Mouse (Mus musculus) MEL (cell line): Measurements from ENCODE around the gene Pon3. TPM values are rescaled to one million over a fixed set of nuclear protein-coding genes. Genes with fewer than 3 reads are reported as not detected.
A peak's percentile ranks its signal among the peaks of the same experiment; 100 is the strongest.

Experiments used
- DNase-seq: peaks from one replicate; pipeline ENCODE4 v3.0.0; 2011; ENCODE audit warnings: low read depth, low spot score
- H3K27ac ChIP-seq: 2 replicates; pipeline ENCODE4 v1.5.1; 2012; ENCODE audit warnings: low read depth, mild to moderate bottlenecking, control low read depth, low read length, moderate library complexity; ENCODE audit not compliant: control insufficient read depth
- H3K27me3 ChIP-seq, 2 experiments: fragments of 150-350 bp in 1 of 2; sonication (generic) in 1 of 2; 2 replicates each; pipeline ENCODE4 v1.6.1; 2012; ENCODE audit warnings: low read length in 2 of 2, mild to moderate bottlenecking in 2 of 2, improper control_type of control experiment in 1 of 2, moderate library complexity in 1 of 2; ENCODE audit not compliant: insufficient read depth in 2 of 2, control insufficient read depth in 1 of 2
- H3K36me3 ChIP-seq, 2 experiments: 2 replicates each; pipeline ENCODE4 v1.6.1; 2012 to 2014; ENCODE audit warnings: low read length in 2 of 2, improper control_type of control experiment in 1 of 2, inconsistent platforms in 1 of 2, mild to moderate bottlenecking in 1 of 2; ENCODE audit not compliant: insufficient read depth in 2 of 2, control insufficient read depth in 1 of 2
- H3K4me1 ChIP-seq, 2 experiments: fragments of 150-350 bp in 1 of 2; sonication (generic) in 1 of 2; 2 replicates each; pipeline ENCODE4 v1.6.1; 2012; ENCODE audit warnings: low read length in 2 of 2, improper control_type of control experiment in 1 of 2, mild to moderate bottlenecking in 1 of 2; ENCODE audit not compliant: insufficient read depth in 2 of 2, control insufficient read depth in 1 of 2
- H3K4me3 ChIP-seq, 2 experiments: fragments of 150-350 bp in 1 of 2; sonication (generic) in 1 of 2; 2 replicates each; pipeline ENCODE4 v1.5.1; 2012; ENCODE audit warnings: low read depth in 2 of 2, low read length in 2 of 2, mild to moderate bottlenecking in 2 of 2, moderate library complexity in 2 of 2, control low read depth in 1 of 2, improper control_type of control experiment in 1 of 2; ENCODE audit not compliant: control insufficient read depth in 1 of 2, insufficient read depth in 1 of 2
- H3K79me2 ChIP-seq: 2 replicates; pipeline ENCODE4 v1.6.1; 2012; ENCODE audit warnings: mild to moderate bottlenecking, low read length, moderate library complexity; ENCODE audit not compliant: control insufficient read depth, poor library complexity, insufficient read depth
- H3K9ac ChIP-seq: 2 replicates; pipeline ENCODE4 v1.6.1; 2012; ENCODE audit warnings: low read depth, mild to moderate bottlenecking, control low read depth, low read length, moderate library complexity; ENCODE audit not compliant: control insufficient read depth, poor library complexity, severe bottlenecking
- H3K9me3 ChIP-seq: fragments of 150-350 bp; sonication (generic); replicated peaks from 2 replicates; pipeline ENCODE4 v1.6.1; 2012; ENCODE audit warnings: mild to moderate bottlenecking, low read length, improper control_type of control experiment, moderate library complexity; ENCODE audit not compliant: insufficient read depth
- CHD2 ChIP-seq: IDR thresholded peaks from 2 replicates; pipeline ENCODE4 v1.6.1; 2011; ENCODE audit warnings: low read length, improper control_type of control experiment
- ELF1 ChIP-seq: IDR thresholded peaks from 2 replicates; pipeline ENCODE4 v1.6.1; 2014; ENCODE audit warnings: low read depth, mild to moderate bottlenecking, inconsistent platforms, low read length, improper control_type of control experiment, moderate library complexity
- KAT2A ChIP-seq: conservative IDR thresholded peaks from 2 replicates; pipeline ENCODE4 v1.6.1; 2012; ENCODE audit warnings: low read depth, low read length, improper control_type of control experiment, inconsistent platforms
- MAZ ChIP-seq: IDR thresholded peaks from 2 replicates; pipeline ENCODE4 v1.6.1; 2012; ENCODE audit warnings: low read depth, mild to moderate bottlenecking, inconsistent platforms, low read length, improper control_type of control experiment
- MXI1 ChIP-seq: IDR thresholded peaks from 2 replicates; pipeline ENCODE4 v1.6.1; 2011; ENCODE audit warnings: mild to moderate bottlenecking, low read depth, low read length, improper control_type of control experiment
- NELFE ChIP-seq: IDR thresholded peaks from 2 replicates; pipeline ENCODE4 v1.6.1; 2011; ENCODE audit warnings: low read depth, low read length, improper control_type of control experiment
- POLR2A ChIP-seq, 2 experiments: IDR thresholded peaks; 2 replicates each; pipeline ENCODE4 v1.6.1; 2011 to 2012; ENCODE audit warnings: low read length in 2 of 2, mild to moderate bottlenecking in 2 of 2, control low read depth in 1 of 2, improper control_type of control experiment in 1 of 2, low read depth in 1 of 2, moderate library complexity in 1 of 2; ENCODE audit not compliant: control insufficient read depth in 1 of 2, insufficient read depth in 1 of 2, poor library complexity in 1 of 2
- POLR2AphosphoS2 ChIP-seq: IDR thresholded peaks from 2 replicates; pipeline ENCODE4 v1.6.1; 2011; ENCODE audit warnings: low read length, improper control_type of control experiment
- RCOR1 ChIP-seq: IDR thresholded peaks from 2 replicates; pipeline ENCODE4 v1.6.1; 2012; ENCODE audit warnings: low read depth, mild to moderate bottlenecking, inconsistent platforms, low read length, improper control_type of control experiment
- SMC3 ChIP-seq: IDR thresholded peaks from 2 replicates; pipeline ENCODE4 v1.6.1; 2011; ENCODE audit warnings: low read depth, low read length, improper control_type of control experiment
- TAL1 ChIP-seq: IDR thresholded peaks from 2 replicates; pipeline ENCODE4 v1.6.1; 2012; ENCODE audit warnings: mild to moderate bottlenecking, inconsistent platforms, low read length, moderate library complexity, mixed read lengths
- TCF12 ChIP-seq: IDR thresholded peaks from 2 replicates; pipeline ENCODE4 v1.6.1; 2014; ENCODE audit warnings: low read depth, mild to moderate bottlenecking, inconsistent platforms, low read length, improper control_type of control experiment, moderate library complexity
- ZC3H11A ChIP-seq: IDR thresholded peaks from 2 replicates; pipeline ENCODE4 v1.6.1; 2012; ENCODE audit warnings: low read depth, mild to moderate bottlenecking, inconsistent platforms, low read length, improper control_type of control experiment
- ZKSCAN1 ChIP-seq: IDR thresholded peaks from 2 replicates; pipeline ENCODE4 v1.6.1; 2012; ENCODE audit warnings: low read depth, mild to moderate bottlenecking, inconsistent platforms, low read length, improper control_type of control experiment, moderate library complexity
- polyA plus RNA-seq, 2 experiments: library from polyadenylated mRNA; stranded (reverse) in 1 of 2; unstranded in 1 of 2; fragments of >175 nt in 1 of 2; fragments of >200 nt in 1 of 2; gene quantifications; 2 replicates each; pipeline versions ENCODE4 v1.2.1 to v1.2.4; 2012; ENCODE audit warnings: low replicate concordance in 2 of 2, low read depth in 1 of 2; ENCODE audit not compliant: insufficient read length in 2 of 2, insufficient read depth in 1 of 2, missing spikeins in 1 of 2
- total RNA-seq: library from RNA; depleted of rRNA; stranded (reverse); fragments of 300-350 nt; gene quantifications from 2 replicates; pipeline ENCODE4 v1.2.3, GENCODE M21; 2012; rRNA removed

Pon3 gene
- 2.9 and 3.1 TPM in 2 replicates for total RNA-seq
- 1 to 10 TPM in 1 of 2 experiments, not detected in 1; 5.9 TPM for polyA plus RNA-seq

DNA sequence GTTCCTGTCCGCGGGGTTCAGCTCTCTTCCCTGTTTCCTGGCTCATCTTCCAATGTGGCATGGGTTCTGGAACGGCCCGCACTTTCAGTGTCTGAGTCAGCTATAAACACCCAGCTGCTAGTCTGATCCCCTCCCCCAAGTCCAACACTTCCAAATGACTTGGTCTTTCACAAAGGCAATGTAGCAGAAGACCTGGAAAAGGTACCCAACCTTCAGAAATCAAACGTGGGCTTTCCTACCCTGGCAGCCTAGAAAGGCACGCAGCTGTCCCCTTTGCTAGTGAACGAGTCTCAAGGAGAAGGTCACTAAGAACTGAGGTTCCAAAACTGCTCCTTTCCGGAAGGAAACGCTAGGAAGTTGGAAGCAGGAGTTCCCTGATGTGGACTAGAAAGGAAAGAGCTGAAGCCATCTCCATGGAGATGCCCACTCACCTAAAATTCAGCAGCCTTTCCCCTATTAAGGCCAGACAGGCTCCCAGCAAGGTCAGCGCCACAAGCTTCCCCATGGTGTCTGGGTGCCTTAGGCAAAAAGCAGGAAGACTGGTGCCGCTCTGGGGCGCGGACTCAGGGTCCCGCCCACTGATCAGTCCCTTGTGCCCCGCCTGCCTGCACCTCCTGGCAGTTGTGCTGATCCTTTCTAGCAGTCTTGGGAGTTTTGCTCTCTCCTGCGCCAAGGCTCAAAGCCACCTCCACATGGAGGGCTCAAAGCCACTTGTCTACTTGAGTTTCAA, at the start of gene Pon3:
TSS of gene Pon3 (minus strand) at position 565 of the 730 bp plus-strand sequence.
- Histone ChIP-seq H3K9me3 (no peaks in the 10 kb centered on the region), H3K4me1 (peaks cover 2 to 11% of the 10 kb centered on the region in 2 experiments), H3K27ac (no peak within 1 kb of the TSS), H3K4me3 (peak within 1 kb of the TSS; percentile 67 to 76), H3K27me3 (no peaks in the 10 kb centered on the region), H3K9ac (peak within 1 kb of the TSS; percentile 55), H3K79me2 (no peaks in the 10 kb centered on the region), H3K36me3 (peaks cover 0 to 10% of the 10 kb centered on the region in 2 experiments; a peak in 2 of 4 replicates)
- peak; percentile 77 for DNase-seq
- peak; percentile 48; the same call in 1 of the 2 replicates for TF ChIP-seq NELFE
- TF ChIP-seq POLR2A (IDR thresholded peaks at IDR 0.05; ENCODE audit: control insufficient read depth in 1 of 2, insufficient read depth in 1 of 2, low read depth in 1 of 2, low read length in 2 of 2, poor library complexity in 1 of 2) = peak in 1 of 2 experiments; percentile 61; a peak in 2 of 4 replicates
- peak; percentile 60; the same call in 1 of the 2 replicates for TF ChIP-seq POLR2AphosphoS2
- TF ChIP-seq ELF1 = peak; percentile 46
- peak; percentile 40; the same call in 1 of the 2 replicates for TF ChIP-seq TCF12
- TF ChIP-seq MXI1 = no peak
- 0 out of 2 replicates have a peak, but pooled peaks have one; percentile 9 for TF ChIP-seq RCOR1
- 0 out of 2 replicates have a peak, but pooled peaks have one; percentile 8 for TF ChIP-seq SMC3
- TF ChIP-seq ZKSCAN1 = no peak
- TF ChIP-seq, all 39 proteins: peak for 7

DNA sequence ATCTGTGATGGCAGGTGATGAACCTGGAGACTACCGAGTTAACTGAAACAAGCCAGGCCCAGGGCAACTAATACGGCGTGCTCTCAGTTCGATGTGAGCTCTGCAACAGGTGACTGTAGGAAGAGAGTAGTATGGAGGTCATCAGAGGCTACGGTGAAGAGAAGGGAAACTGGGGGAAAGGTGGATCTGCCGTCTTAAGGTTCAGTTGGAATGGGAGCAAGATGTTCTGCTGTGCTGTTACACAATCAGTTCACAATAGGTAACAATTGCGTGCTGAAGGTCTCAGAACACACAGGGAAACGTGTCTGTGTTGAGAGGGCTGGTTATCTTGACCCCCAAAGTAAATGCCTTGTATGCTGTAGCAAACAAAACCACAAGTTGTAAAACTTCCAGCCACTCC, 48.9 kb upstream of the Pon3 start:
- H3K27me3 ChIP-seq = no peaks in the 10 kb centered on the region
- no peak overlapping the region for H3K4me3 ChIP-seq
- peaks cover 0 to 2% of the 10 kb centered on the region in 2 experiments; a peak in 1 of 4 replicates for H3K36me3 ChIP-seq
- TF ChIP-seq ZC3H11A (no peak), MAZ (no peak), POLR2AphosphoS2 (no peak), KAT2A (no peak), TAL1 (no peak), ZKSCAN1 (no peak)
- TF ChIP-seq, all 39 proteins: peak for 0
- Histone ChIP-seq H3K79me2 (no peaks in the 10 kb centered on the region), H3K9me3 (no peaks in the 10 kb centered on the region), H3K4me1 (peaks cover 0 to under 1% of the 10 kb centered on the region in 2 experiments; a peak in 1 of 4 replicates), H3K27ac (no peak overlapping the region), H3K9ac (no peak overlapping the region)
- no peak for DNase-seq

DNA sequence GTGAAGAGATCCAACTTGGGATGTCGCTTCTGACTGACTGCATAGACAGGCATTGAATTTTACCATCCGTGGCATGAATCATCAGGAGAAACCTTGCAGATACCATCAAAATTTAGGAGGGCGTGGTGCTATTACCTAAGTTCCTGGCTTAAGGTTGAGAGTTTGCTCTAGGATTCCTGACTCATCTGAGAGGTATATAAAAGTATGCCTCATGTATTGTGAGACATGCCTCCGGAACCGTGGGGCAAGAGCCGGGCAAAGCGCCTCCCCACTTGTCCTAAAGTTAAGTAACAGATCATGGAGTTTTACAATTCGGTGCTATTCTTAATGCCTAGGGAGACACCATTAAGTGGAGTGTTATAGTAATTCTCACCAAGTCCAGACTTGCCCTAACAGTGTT, 44.5 kb upstream of the Pon3 start:
- H3K36me3 ChIP-seq = peaks cover 0 to 9% of the 10 kb centered on the region in 2 experiments; a peak in 2 of 4 replicates
- no peaks in the 10 kb centered on the region for H3K27me3 ChIP-seq
- H3K9me3 ChIP-seq = no peaks in the 10 kb centered on the region
- H3K4me1 ChIP-seq = peaks cover 2 to 9% of the 10 kb centered on the region in 2 experiments; a peak in 3 of 4 replicates
- H3K4me3 ChIP-seq = no peak overlapping the region
- TF ChIP-seq SMC3 = no peak
- no peak for TF ChIP-seq CHD2
- no peak for DNase-seq
- no peak overlapping the region for H3K9ac ChIP-seq
- H3K79me2 ChIP-seq = peaks cover 13% of the 10 kb centered on the region
- H3K27ac ChIP-seq = no peak overlapping the region
